Mouse (Mus musculus) gonadal fat pad, adult 2 months (tissue): ENCODE data around the gene Chmp6. TPM values are rescaled to one million over a fixed set of nuclear protein-coding genes. Genes with fewer than 3 reads are reported as not detected.

Source experiments
- DNase-seq: peaks from one replicate; pipeline ENCODE4 v3.0.0-alpha.2; 2012; ENCODE audit warnings: low read depth
- polyA plus RNA-seq: library from polyadenylated mRNA; depleted of rRNA; stranded (reverse); fragments of >200 nt; gene quantifications from 2 replicates; pipeline ENCODE4 v1.2.3, GENCODE M21; 2012; rRNA removed

Gene Chmp6
- 46.5 and 49.6 TPM in 2 replicates for polyA plus RNA-seq

- no peak for DNase-seq
Measured at GRCm38 (mm10) chr11:119913291-119913934, at the start of gene Chmp6. Gene Chmp6, plus strand, starts transcription at chr11:119913441.

GRCm38 (mm10) chr11:119866837-119867236, 46.4 kb upstream of the Chmp6 start:
- no peak for DNase-seq

GRCm38 (mm10) chr11:119868138-119868537, 45.1 kb upstream of the Chmp6 start:
- no peak for DNase-seq

- no peak for DNase-seq
Measured at GRCm38 (mm10) chr11:119868556-119868955, 44.7 kb upstream of the Chmp6 start.

GRCm38 (mm10) chr11:119871141-119871540, 42.1 kb upstream of the Chmp6 start:
- DNase-seq: no peak

- DNase-seq: no peak
Measured at GRCm38 (mm10) chr11:119873643-119874042, 39.6 kb upstream of the Chmp6 start.

- no peak for DNase-seq
Measured at GRCm38 (mm10) chr11:119874841-119875240, 38.4 kb upstream of the Chmp6 start.

- DNase-seq: no peak
Measured at GRCm38 (mm10) chr11:119875685-119876084, 37.6 kb upstream of the Chmp6 start.

GRCm38 (mm10) chr11:119877124-119877523, 36.1 kb upstream of the Chmp6 start:
- no peak for DNase-seq

GRCm38 (mm10) chr11:119879573-119879972, 33.7 kb upstream of the Chmp6 start:
- no peak for DNase-seq

GRCm38 (mm10) chr11:119883646-119884045, 29.6 kb upstream of the Chmp6 start:
- no peak for DNase-seq

GRCm38 (mm10) chr11:119889966-119890365, 23.3 kb upstream of the Chmp6 start:
- no peak for DNase-seq

- DNase-seq: no peak
Measured at GRCm38 (mm10) chr11:119891601-119892215, 21.5 kb upstream of the Chmp6 start.

GRCm38 (mm10) chr11:119893667-119894236, 19.5 kb upstream of the Chmp6 start:
- no peak for DNase-seq

GRCm38 (mm10) chr11:119894634-119895033, 18.6 kb upstream of the Chmp6 start:
- DNase-seq: peak; percentile 45

GRCm38 (mm10) chr11:119897041-119897440, 16.2 kb upstream of the Chmp6 start:
- DNase-seq: no peak

GRCm38 (mm10) chr11:119898976-119899375, 14.3 kb upstream of the Chmp6 start:
- DNase-seq: no peak

- no peak for DNase-seq
Measured at GRCm38 (mm10) chr11:119901174-119901573, 12.1 kb upstream of the Chmp6 start.

GRCm38 (mm10) chr11:119902891-119903290, 10.3 kb upstream of the Chmp6 start:
- DNase-seq: no peak

- DNase-seq: no peak
Measured at GRCm38 (mm10) chr11:119904621-119905286, 8.5 kb upstream of the Chmp6 start.

GRCm38 (mm10) chr11:119905794-119906193, 7.4 kb upstream of the Chmp6 start:
- no peak for DNase-seq

- DNase-seq: no peak
Measured at GRCm38 (mm10) chr11:119907006-119907650, 6.1 kb upstream of the Chmp6 start.
